Mouse (Mus musculus) C2C12 (cell line): ENCODE measurements at regions not wholly inside any gene's neighbourhood (a gene's known extent, or its start where the extent isn't known, plus 50 kb on each side); places are given as distances from the start of the nearest gene placed in this dataset.

Experiments used
- CEBPB ChIP-seq: IDR thresholded peaks from one replicate; pipeline ENCODE4 v1.6.1; 2011; ENCODE audit warnings: low read depth, mild to moderate bottlenecking, control low read depth, moderate library complexity
- CTCF ChIP-seq: IDR thresholded peaks from one replicate; pipeline ENCODE4 v1.5.1; 2011; ENCODE audit not compliant: control insufficient read depth, insufficient read depth, insufficient read length
- FOSL1 ChIP-seq: IDR thresholded peaks from one replicate; pipeline ENCODE4 v1.8.0; 2011; ENCODE audit warnings: mild to moderate bottlenecking, low read length; ENCODE audit not compliant: poor library complexity, insufficient read depth, severe bottlenecking
- MYOD1 ChIP-seq: IDR thresholded peaks from one replicate; pipeline ENCODE4 v1.6.1; 2011; ENCODE audit warnings: low read depth; ENCODE audit not compliant: control insufficient read depth, insufficient read length

DNA sequence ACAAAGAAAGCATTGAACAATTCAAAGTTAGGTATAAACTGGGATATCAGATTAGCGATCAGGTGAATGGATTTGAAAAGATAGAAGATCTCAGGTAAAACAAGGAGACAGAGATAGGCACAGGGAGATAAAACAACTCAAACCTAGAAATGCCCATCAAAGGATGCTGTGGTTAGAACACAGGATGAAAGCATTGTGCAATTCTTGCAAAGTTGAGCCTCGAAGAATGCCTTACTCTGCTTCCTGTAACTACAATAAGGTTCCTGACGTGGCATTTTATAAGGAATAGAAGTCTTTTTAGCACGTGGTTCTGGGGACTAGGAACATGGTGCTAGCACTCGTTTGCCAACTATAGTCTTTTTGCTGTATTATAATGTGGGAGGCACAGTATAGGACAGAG lies 106.7 kb downstream of the Klf5 start:
- TF ChIP-seq CTCF = no peak
- no peak for TF ChIP-seq FOSL1
- no peak for TF ChIP-seq MYOD1
- peak; percentile 25 for TF ChIP-seq CEBPB
